Mouse (Mus musculus) heart, adult 8-10 months (tissue): ENCODE data around the gene Kctd3. TPM values are rescaled to one million over a fixed set of nuclear protein-coding genes. Genes with fewer than 3 reads are reported as not detected.

Experiments used
- DNase-seq: peaks from one replicate; pipeline ENCODE4 v3.0.0; 2022; ENCODE audit warnings: low spot score
- total RNA-seq, 4 experiments: library from RNA; stranded (reverse); gene quantifications; 2 replicates each; pipeline ENCODE4 v1.2.4; 2022

The Kctd3 gene
- total RNA-seq, 4 experiments from 2014 or later = 10.9 to 15.4 (median 13.6) TPM

GRCm38 (mm10) chr1:189010671-189011070 lies 3.0 kb upstream of the Kctd3 start:
- DNase-seq = no peak

DNA sequence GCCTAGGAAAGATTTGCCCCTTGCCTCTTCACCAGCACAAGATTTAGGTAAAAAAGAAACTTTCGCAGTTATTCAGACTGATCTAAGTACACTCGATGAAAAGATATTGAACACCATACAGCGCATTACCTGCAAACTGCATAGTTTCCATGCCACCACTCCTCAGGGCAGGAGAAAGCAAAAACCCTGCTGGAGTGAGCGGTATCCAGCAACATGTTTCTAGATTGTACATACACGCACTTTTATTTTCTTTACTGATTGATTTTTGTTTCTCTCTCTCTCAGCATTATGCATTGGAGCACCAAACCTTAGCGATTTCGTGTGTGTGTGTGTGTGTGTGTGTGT lies 311 bp upstream of the Kctd3 start:
- DNase-seq = no peak

DNA sequence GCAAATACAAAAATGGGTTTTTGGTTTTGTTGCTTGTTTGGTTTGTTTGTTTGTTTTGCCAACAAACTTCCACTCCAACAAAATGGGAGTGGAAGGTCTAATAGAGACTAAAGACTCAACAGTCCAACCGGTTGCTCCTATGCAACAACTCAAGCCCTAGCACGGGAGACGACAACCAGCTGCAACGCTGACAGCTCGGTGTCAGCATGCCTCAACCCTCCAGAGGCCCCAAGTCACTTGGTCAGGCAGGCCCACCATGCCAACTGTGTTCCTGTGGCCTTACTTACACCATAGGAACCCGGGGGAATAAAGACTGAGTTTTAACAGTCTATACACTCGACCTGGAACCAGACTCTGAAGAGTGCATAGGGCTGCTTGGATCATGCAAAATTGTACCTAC lies 815 bp downstream of the Kctd3 start:
- DNase-seq = no peak

GRCm38 (mm10) chr1:189006267-189006666 lies 1.4 kb downstream of the Kctd3 start:
- no peak for DNase-seq

DNA sequence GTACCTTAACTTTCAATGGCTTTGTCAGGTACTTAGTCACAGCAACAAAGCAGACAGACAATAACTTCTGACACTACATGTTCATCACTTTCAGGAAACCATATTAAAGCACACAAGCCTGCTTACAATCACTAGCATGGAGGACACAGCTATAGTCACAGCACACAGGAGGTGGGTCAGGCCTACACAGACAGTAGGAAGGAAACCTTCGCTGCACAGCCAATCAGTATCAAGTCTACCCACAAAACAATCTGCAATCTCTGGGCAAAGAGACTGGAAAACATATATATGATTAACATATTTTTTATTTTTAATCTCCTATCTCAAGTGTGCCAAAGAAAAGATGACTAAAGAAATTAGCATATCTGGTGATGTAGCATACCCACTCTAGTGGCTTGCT lies 2.9 kb downstream of the Kctd3 start:
- DNase-seq = no peak

DNA sequence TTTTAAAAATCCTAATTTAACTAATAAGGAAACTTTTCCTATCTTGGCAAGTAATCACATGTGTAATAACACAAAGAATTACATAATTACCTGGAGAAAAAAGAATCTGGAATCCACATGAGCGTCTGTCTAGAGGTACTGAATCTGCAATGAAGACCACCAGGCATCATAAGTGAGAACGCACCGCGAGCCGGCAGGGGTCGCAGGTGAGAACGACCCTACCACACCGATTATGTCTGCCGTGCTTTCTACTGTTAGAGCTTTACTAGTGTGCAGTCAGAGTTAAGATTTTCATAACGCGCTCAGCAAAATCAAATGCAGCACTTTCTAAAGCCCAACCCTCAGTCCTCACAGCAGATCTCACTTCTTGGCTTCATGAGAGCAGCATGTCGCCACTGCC lies 5.8 kb downstream of the Kctd3 start:
- DNase-seq = no peak

- DNase-seq = no peak
These were observed 7.7 kb downstream of the Kctd3 start for GRCm38 (mm10) chr1:188999981-189000380.

GRCm38 (mm10) chr1:188997921-188998320 lies 9.7 kb downstream of the Kctd3 start:
- no peak for DNase-seq

- peak; percentile 12 for DNase-seq
These were observed 14.4 kb downstream of the Kctd3 start for GRCm38 (mm10) chr1:188993218-188993617.

DNA sequence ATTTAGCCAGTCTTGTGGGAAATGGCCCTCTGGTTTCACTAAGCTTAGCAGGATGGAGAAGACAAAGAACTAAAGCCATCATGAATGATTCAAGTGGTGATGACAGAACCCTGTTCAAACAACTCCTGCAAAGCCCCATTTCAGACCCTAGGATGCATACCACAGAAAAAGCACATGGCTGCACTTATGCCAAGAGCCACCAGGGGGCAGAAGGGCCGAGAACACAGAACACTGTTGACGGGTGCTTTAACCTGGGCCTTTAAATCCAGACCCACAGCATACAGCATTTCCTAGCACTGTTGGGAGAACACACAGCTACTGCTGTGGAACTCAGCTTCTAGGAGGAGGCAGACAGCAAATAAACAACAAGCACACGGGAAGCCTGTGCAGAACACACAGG lies 27.6 kb downstream of the Kctd3 start:
- DNase-seq = peak; percentile 38

DNA sequence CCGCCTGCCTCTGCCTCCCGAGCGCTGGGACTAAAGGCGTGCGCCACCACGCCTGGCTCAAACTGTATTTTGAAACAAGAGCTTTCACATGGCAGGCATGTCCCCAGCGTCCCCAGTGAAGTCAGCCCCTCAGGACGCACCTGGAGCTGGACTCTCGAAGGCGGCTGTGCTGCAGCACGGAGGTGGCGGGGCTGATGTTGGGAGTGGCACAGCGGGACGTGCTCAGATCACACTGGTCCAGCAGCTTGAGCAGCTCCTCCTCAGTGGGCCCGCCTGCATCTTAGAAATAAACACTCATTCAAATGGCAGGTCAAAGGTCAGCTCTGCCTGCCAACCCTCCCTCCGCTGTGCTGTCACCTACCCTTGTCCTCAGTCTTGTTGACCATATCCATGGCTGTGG lies 33.7 kb downstream of the Kctd3 start:
- no peak for DNase-seq

- no peak for DNase-seq
These were observed 34.6 kb downstream of the Kctd3 start for GRCm38 (mm10) chr1:188973078-188973477.

DNA sequence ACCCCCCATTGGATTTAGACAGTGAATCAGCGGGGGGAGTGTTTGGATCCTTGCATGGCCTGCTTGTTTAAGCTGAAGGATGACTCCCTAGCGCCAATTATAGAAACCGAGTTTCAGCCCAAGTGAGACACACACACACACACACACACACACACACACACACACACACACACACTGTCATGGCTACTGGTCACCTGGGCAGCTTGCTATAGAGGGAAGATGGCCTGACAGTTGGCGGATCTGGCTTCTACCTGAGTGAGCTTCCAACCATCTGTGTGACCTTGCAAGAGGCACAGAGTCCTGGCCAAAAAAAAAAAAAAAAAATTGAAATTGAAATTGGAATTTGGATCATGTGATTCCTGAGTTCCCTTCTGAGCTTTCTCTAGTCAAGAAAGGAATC lies 55.1 kb downstream of the Kctd3 start:
- no peak for DNase-seq

- no peak for DNase-seq
These were observed 56.5 kb downstream of the Kctd3 start for GRCm38 (mm10) chr1:188951091-188951490.

GRCm38 (mm10) chr1:188948276-188948675 lies 59.4 kb downstream of the Kctd3 start:
- no peak for DNase-seq

GRCm38 (mm10) chr1:188947794-188948193 lies 59.8 kb downstream of the Kctd3 start:
- no peak for DNase-seq

DNA sequence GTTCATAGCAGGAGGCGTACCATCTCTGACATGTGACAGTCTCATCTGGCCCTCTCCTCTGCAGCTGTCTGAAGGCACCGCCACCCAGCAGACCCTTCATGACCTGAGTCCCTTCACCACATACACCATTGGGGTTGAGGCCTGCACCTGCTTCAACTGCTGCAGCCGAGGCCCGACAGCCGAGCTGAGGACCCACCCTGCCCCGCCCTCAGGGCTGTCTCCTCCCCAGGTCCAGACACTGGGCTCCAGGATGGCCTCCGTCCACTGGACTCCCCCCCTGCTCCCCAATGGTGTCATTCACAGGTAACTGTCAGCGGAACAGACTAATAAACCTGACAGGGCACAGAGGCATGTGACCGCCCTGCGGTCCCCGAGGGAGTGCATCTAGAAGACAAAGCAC lies 60.8 kb downstream of the Kctd3 start:
- DNase-seq = no peak

GRCm38 (mm10) chr1:188945326-188945725 lies 62.3 kb downstream of the Kctd3 start:
- DNase-seq = no peak

GRCm38 (mm10) chr1:188937246-188937780 lies 70.3 kb downstream of the Kctd3 start:
- no peak for DNase-seq
